Mouse (Mus musculus) ovary, postnatal 14 days (tissue): ENCODE measurements around the gene Ankdd1a.

Source experiments
- DNase-seq: peaks from one replicate; pipeline ENCODE4 v3.0.0; 2022; ENCODE audit warnings: low spot score

Ankdd1a gene

DNA sequence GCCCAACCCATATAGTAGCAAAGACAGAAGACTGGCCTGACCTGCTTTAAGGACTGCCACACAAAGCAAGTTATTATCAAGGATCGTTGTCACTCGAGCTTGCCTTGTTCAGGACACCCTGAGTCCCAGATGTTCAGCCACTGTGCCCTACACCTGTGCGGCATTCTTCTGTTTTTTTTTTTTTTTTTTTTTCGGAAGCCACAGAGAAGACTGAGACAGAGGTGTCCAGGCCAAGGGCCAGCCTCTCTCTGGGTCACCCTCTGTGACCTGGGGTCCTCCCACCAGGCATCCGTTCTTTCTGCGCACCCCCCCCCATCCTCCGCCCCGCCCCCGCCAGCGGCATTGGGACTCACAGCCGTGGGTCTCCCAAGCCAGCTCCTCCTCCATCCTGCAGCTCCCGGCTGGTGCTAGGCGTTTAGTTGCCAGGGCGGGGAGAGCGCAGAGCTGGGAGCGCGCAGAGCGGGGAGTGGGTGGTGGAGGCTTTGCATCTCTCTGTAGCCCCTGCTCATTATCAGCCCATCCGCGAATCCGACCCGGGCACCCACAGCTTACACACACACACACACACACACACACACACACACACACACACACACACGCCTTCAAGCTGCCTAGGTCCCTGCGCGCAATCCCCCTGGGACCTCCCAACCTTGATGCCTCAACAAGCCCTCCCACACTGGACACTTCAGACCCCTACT lies at the start of gene Ankdd1a:
Gene Ankdd1a (minus strand): TSS at position 387 of the 698 bp plus-strand sequence.
- no peak for DNase-seq

GRCm38 (mm10) chr9:65569491-65569971 lies 49.5 kb upstream of the Ankdd1a start:
- DNase-seq: no peak

GRCm38 (mm10) chr9:65568787-65569186 lies 48.8 kb upstream of the Ankdd1a start:
- DNase-seq: no peak

DNA sequence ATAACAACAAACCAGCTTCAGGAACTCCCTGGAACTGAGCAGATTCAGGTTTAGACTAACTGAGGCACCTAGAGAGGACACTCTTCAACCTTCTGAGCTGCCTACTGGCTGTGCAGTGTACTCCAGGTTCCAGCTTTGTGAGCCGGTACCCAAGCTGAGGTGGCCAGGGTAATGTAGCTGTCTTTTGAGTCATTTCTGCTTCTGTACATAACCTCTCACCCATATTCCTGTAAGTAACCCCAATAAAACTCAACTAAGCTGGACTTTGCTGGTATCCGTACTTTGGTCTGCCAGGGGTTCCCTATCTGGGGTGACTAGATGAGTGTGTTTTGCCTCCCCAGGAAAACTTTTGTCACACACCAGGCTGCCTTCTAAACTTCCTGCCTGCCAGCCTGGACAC lies 44.7 kb upstream of the Ankdd1a start:
- no peak for DNase-seq

GRCm38 (mm10) chr9:65563073-65563472 lies 43.1 kb upstream of the Ankdd1a start:
- DNase-seq: no peak

DNA sequence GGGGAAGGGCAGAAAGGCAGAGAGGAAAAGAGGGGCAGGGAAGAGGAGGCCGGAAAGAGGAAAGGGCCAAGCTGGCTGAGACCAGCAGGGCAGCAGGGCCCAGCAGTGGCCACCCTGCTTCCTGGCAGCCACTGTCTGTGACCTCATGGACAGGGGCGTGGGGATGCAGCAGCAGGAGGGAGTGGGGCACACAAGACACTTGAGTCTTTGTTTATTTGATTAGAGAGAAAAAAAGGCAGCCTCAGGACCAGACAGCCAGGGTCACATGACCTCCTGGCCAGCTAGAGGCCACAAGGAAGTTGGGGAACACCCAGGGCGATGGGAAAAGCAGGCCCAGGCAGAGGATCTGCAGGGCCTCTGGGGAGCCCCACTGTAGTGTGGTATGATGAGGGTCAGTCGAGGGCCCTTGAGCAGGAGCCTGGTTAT lies 42.1 kb upstream of the Ankdd1a start:
- DNase-seq: no peak

- DNase-seq: no peak
Measured at GRCm38 (mm10) chr9:65561016-65561415, 41.0 kb upstream of the Ankdd1a start.

DNA sequence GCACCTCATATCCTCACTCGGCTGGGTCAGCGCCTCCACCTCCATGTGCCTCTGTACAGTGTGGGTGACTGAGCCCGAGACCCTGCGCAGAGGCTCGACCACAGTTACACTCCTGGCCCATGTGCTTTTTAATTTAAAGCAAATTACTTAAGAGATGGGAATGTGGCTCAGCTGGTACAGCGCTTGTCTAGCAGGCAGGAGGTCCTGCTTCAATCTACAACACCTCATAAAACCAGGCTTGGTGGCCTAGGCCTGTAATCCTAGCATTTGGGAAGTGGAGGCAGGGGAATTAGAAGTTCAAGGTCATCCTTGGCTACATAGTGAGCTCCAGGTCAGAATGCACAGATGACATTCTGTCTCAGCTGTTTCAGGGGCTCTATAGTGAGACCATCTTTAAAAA lies 38.8 kb upstream of the Ankdd1a start:
- no peak for DNase-seq

DNA sequence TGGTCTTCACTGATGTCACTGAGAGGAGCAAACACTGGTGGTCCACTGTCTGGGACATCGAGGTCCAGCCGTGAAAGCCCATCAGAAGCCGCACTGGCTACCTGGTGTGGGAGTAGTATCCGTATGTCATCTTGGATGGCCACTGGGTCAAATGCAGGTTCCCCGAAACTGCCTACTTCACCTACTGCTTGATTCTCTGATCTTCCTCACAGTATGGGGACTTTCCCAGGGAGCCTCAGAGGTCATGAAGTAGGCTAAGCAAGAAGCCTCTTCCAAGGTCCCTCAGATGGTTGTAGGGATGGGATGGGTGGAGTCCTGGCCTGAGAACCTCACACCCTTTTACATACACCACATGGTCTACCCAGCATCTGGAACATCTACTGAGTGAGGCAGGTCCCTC lies 37.0 kb upstream of the Ankdd1a start:
- DNase-seq: no peak

DNA sequence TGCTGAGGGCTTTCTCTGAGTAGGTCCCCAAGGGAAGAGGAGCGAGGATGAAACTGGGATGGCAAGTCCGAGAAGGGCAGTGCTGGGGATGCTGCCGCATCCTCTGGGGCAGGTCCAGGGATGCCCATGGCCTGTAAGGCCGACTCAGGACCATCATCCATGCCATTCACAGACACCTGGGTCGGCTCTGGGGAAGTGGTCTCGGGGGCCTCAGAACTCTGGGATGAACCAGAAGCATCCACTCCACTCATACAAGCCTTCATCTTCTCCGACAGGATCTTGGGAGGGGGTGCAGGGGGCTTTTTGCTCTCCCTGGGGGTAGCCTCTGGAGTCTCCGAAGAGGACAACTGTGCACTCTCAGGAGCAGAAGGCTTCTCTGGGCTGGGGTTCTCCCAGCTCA lies 36.4 kb upstream of the Ankdd1a start:
- no peak for DNase-seq

DNA sequence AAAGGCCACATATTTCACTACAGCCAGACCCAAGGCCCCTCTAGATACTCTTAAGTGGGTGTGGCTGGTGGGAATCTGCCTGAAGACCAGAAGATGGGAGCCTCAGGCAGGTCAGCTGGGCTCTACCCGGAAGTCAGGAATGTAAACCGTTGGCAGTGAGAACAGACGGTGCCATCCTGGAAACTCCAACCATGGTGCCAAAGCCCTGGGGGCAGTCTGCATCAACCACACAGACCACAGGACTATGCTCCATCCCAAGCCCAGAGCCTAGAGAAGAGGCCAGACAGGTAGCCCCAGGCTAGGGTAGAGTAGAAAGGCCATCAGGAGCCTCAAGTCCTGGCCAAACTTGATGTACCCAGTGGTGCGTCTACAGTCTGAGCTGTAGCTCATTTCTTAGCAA lies 35.6 kb upstream of the Ankdd1a start:
- no peak for DNase-seq

DNA sequence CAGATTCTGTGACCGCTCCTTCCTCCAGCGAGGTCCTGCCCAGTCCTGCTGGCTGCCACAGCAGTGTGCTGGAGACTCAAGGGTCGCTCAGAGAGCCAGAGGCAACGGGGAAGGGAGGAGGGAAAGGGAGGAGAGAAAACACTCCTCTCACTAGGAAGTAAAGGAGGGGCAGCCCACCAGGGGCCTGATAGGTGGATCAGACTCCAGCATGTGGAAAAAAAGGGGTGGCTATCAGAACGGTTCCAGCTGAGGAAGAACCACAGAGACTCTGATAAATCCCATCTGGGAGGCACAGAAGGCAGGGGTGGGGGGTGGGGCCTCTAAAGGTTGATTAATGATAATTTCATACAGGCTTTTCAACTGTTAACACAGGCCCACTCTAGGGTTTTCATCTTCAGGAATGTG lies 35.0 kb upstream of the Ankdd1a start:
- no peak for DNase-seq

DNA sequence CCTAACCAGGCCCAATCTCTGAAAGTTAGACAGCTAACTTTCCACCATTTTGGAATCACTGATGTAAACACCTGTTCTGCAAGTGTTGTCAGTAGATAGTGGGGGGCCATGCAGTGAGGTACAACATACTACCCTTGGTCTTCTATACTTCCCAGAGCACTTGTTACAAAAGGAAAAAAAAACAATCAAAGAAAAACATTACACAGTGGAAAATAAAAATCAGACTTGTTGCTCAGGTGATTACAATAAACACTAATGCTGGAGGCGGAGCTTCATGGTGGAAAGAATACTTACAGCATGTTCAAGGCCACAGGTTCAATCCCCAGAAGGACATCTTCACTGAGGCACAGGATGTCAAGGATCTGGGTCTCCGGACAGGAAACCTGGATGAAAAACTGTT lies 32.7 kb upstream of the Ankdd1a start:
- no peak for DNase-seq

- no peak for DNase-seq
Measured at GRCm38 (mm10) chr9:65552141-65552540, 32.1 kb upstream of the Ankdd1a start.

- DNase-seq: peak; percentile 65
Measured at GRCm38 (mm10) chr9:65551035-65551434, 31.0 kb upstream of the Ankdd1a start.

GRCm38 (mm10) chr9:65550079-65550831 lies 30.3 kb upstream of the Ankdd1a start:
- DNase-seq: no peak

DNA sequence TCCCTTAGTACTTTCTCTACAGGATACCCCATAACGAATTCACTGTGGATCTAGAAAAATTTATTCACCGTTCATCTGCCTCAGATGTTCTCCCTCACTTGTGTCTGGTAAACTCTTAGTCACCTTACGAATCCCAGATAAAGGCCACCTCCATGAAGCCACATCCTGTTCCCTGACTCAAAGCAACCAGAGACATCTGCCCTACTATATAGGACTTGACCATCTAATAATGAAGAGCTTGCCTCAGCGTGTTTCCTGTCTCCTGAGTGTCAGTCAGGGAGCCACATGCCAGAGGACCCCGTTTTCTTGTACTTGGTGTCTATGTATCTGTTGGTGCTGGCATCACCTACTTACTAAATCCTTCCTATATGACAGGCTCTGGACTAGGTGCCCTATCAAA lies 29.6 kb upstream of the Ankdd1a start:
- DNase-seq: no peak

- DNase-seq: no peak
Measured at GRCm38 (mm10) chr9:65549139-65549538, 29.1 kb upstream of the Ankdd1a start.

DNA sequence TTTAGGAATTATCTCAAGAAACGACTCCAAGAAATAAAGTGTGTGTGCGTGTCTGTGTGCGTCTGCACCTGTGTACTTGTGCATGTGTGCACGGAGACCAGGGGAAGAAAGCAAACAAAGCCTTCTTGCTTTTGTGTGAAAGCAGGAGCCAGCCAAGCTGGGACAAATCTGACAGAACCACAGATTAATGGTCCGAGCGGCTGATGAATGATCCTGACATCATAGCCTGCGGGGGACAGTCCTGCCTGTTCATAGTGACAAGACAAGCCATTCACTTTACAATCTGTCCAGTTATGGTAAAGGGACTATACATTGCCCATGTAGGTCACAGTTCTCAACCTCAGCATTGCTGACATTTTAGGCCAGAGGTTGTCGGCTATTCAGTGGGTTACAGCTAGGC lies 28.3 kb upstream of the Ankdd1a start:
- no peak for DNase-seq

DNA sequence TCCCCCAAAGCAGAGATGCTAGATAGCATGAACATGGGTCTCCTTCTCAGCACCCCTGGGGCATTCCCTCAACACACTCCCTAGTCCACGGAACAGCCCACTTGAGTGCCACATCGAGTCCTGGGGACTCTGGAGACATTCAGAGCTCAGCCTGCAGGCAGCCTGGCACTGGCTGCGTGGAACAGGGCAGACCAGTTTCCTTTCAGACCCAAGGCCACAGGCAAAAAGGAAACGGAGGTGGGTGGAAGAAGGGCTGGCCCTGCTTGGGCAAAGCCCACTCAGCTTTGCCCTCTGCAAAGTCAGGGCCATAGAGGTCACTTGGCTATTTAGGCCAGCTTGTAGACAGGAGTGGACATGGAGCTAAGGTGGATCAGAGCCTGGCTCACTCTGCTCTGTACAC lies 27.9 kb upstream of the Ankdd1a start:
- no peak for DNase-seq

GRCm38 (mm10) chr9:65547111-65547510 lies 27.1 kb upstream of the Ankdd1a start:
- no peak for DNase-seq

GRCm38 (mm10) chr9:65546413-65546695 lies 26.4 kb upstream of the Ankdd1a start:
- DNase-seq: no peak

DNA sequence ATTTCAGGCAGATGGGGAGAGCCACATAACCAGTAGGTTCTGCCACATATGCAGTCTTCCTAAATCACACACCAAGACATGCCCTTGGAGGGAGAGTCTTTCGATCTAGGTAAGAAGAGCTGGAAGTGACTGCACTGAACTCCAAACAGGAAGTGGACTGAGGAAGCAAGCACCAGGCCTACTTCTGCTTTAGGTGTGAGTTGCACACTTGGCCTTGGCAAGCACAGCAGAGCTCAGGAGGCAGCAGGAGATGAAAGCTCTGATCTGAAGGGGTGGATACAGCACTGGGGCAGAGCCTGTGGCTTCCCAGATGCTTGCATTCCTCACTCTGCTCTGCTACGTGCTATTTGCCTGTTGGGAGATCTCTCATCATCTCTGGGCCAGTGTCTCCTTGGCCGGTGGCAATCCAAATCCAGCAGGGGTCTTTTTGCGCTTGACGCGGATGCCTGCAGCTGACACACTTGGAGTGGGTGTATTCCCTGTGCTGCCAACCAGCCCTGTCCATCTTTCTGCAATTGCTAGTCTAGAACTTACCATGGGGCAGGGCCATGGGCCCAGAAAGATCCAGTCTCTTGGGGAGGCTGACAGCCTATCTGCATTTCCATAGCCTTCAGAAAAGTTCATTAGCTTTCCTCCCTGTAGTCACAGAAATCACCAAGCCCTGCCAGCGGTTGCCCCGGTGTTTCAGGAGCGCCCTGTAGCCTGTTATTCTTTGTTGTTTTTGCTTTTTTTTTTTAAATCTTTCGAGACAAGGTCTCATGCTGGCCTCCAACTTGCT lies 25.8 kb upstream of the Ankdd1a start:
- DNase-seq: no peak
